Comparison of ENCODE assay signal across 33 mouse cellular contexts in the genomic region with DNA sequence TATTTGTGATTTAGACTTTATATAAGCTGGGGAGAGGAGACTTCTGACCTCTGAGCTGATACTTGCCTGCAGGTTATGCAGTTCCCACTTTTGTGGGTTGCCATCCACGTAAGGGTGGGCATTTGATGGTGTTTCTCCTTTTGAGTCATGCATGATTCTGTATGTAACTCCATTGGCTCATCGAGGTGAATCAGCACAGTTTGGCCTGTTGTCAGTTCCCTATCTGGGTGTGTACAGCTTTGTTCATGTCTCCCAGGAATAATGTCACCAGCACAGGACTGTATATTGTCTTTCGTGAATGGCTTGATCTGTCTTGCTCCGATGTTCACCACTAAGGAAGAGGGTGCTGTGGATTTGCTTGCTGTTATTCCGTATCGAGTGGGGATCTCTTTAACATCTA.
"Had no signal": no experiment of that assay in that cellular context is flagged by ENCODE, and none has a peak within 500 bp of the region (broad histone marks: within the 10 kb centered on the region; RNA-seq: fewer than 3 reads in every experiment).

No protein-coding gene starts in this region.

- H3K4me3 ChIP-seq: heart, embryonic 13.5 days; heart, embryonic 15.5 days; hindbrain, embryonic 10.5 days; hindbrain, embryonic 12.5 days; hindbrain, embryonic 13.5 days; hindbrain, embryonic 15.5 days; intestine, embryonic 15.5 days; kidney, embryonic 15.5 days; layer of hippocampus, adult 2 months; left cerebral cortex, adult 2 months had no signal

- DNase-seq: heart, postnatal 10 days; heart, postnatal 14 days; heart, postnatal 36 days; heart, postnatal 4 days; kidney, adult 11 months; kidney, adult 18-20 months; kidney, adult 2 months; kidney, adult 8-10 months; kidney, adult 9 months; kidney, postnatal 10 days; kidney, postnatal 14 days; kidney, postnatal 25 days; kidney, postnatal 36 days; kidney, postnatal 4 days; layer of hippocampus, adult 9-11 months; layer of hippocampus, postnatal 36 days had no signal

- H3K4me1 ChIP-seq: heart, embryonic 13.5 days; heart, embryonic 15.5 days; hindbrain, embryonic 10.5 days; hindbrain, embryonic 12.5 days; hindbrain, embryonic 15.5 days; intestine, embryonic 15.5 days had no signal

- H3K36me3 ChIP-seq: heart, embryonic 13.5 days; heart, embryonic 15.5 days; hindbrain, embryonic 10.5 days; hindbrain, embryonic 12.5 days; hindbrain, embryonic 13.5 days; hindbrain, embryonic 15.5 days; intestine, embryonic 15.5 days; kidney, embryonic 15.5 days had no signal

- H3K9me3 ChIP-seq: heart, embryonic 13.5 days; heart, embryonic 15.5 days; hindbrain, embryonic 10.5 days; hindbrain, embryonic 12.5 days; hindbrain, embryonic 13.5 days; hindbrain, embryonic 15.5 days; intestine, embryonic 15.5 days; kidney, embryonic 15.5 days had no signal

- H3K27ac ChIP-seq: heart, embryonic 13.5 days; heart, embryonic 15.5 days; hindbrain, embryonic 10.5 days; hindbrain, embryonic 12.5 days; hindbrain, embryonic 13.5 days; hindbrain, embryonic 14.5 days; hindbrain, embryonic 15.5 days; hindbrain, postnatal 0 days; intestine, embryonic 15.5 days; kidney, embryonic 15.5 days; kidney, postnatal 0 days; layer of hippocampus, adult 2 months; left cerebral cortex, adult 2 months had no signal

- H3K27me3 ChIP-seq: heart, embryonic 13.5 days; heart, embryonic 15.5 days; hindbrain, embryonic 12.5 days; hindbrain, embryonic 13.5 days; hindbrain, embryonic 15.5 days; intestine, embryonic 15.5 days; kidney, embryonic 15.5 days had no signal

- ATAC-seq: hindbrain, embryonic 16.5 days; hindbrain, postnatal 0 days; inflammation-experienced regulatory T-cells, adult 6 months; intestine, embryonic 15.5 days; intestine, embryonic 16.5 days; intestine, postnatal 0 days had no signal
